Mouse (Mus musculus): ENCODE measurements at regions not wholly inside any gene's neighbourhood (a gene's known extent, or its start where the extent isn't known, plus 50 kb on each side); places are given as distances from the start of the nearest gene placed in this dataset.

GRCm38 (mm10) chr3:21973681-21974080 lies 102.8 kb upstream of the Tbl1xr1 start:
- no peak for ATAC-seq

DNA sequence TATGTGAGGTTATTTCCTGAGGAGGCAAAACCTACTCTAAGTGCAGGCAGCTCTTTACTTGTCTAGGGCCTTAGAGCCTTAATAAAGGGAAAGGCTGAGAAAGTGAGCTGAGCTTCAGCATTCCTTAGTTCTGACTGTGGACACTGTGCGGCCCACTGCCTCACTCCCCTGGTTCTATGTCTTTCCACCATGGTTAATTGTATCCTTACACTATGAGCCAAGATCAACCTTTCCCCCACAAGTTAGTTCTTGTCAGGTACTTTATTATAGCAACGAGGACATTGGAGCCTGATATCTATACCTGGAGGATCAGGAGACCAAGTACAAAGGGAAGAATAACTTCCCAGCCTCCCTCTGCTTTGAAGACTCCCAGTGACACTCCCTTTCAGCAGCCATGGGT lies 101.7 kb upstream of the Tbl1xr1 start:
- ATAC-seq = no peak

- no peak for ATAC-seq
Observed at GRCm38 (mm10) chr3:21977775-21978174, 98.7 kb upstream of the Tbl1xr1 start.

GRCm38 (mm10) chr3:21982991-21983390 lies 93.5 kb upstream of the Tbl1xr1 start:
- no peak for ATAC-seq

GRCm38 (mm10) chr3:21983993-21984725 lies 92.3 kb upstream of the Tbl1xr1 start:
- no peak for ATAC-seq

DNA sequence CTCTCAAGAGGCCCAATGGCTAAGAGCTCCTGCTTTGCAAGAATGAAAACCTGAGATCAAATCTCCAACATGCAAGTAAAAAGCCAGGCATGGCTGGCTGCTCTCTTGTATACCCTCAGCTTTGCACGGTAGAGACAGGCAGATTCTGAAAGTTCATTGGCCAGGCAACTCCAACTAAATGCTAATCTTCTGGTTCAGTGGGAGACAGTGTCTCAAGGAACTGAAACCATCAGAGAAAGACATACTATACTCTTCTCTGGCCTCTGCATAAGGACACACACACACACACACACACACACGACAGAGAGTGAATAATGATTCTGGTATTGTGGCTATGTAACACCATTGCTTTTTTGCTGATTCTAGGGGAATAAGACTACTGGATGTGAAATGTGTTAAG lies 91.6 kb upstream of the Tbl1xr1 start:
- no peak for ATAC-seq

GRCm38 (mm10) chr3:21986164-21986892 lies 90.1 kb upstream of the Tbl1xr1 start:
- peak; percentile 20 for ATAC-seq

- no peak for ATAC-seq
Observed at GRCm38 (mm10) chr3:21986893-21987250, 89.6 kb upstream of the Tbl1xr1 start.

- ATAC-seq = peak; percentile 70
Observed at GRCm38 (mm10) chr3:21987455-21988009, 88.9 kb upstream of the Tbl1xr1 start.

GRCm38 (mm10) chr3:21988010-21988531 lies 88.4 kb upstream of the Tbl1xr1 start:
- ATAC-seq = peak; percentile 68

- ATAC-seq = no peak
Observed at GRCm38 (mm10) chr3:21990526-21990925, 85.9 kb upstream of the Tbl1xr1 start.

- peak; percentile 39 for ATAC-seq
Observed at GRCm38 (mm10) chr3:21991681-21992152, 84.7 kb upstream of the Tbl1xr1 start.

GRCm38 (mm10) chr3:21992203-21992602 lies 84.2 kb upstream of the Tbl1xr1 start:
- no peak for ATAC-seq

- ATAC-seq = no peak
Observed at GRCm38 (mm10) chr3:21993961-21994360, 82.5 kb upstream of the Tbl1xr1 start.

DNA sequence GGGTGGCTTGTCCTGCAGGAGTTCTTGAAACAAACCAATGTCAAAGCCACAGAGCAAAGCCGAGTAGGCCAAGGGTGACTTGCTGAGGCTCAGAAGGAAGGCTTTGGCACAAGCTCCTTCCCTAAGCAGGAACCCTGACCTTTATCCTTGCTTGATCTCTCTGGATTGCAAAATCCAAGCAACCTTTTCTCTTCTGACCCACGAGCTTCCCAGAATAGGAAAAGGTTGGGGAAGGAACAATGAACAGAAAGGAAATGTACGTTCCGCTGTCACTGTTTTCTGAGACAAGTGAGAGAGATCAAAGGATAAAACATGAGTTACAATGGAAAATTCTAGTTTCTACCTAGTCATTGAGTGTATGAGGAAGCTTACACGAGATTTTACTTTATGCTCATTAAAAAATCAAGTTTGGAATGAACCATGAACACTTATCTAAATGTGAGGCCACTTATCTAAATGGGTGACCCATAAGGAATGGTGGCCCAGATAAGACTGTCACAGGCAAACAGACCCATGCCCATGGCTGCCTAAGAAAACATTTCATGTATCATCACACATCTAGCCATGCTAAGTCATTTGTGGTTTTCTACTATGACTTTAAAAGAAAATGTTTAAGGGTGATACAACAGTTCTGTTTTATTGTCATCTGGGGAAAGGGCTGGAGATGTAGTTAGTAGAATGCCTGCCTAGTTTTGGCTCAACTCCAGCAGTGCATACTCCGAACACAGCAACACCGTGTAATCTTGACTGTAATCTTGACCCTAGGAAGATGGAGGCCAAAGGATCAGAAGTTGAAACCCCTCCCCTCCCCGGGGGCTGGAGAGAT lies 80.7 kb upstream of the Tbl1xr1 start:
- peak; percentile 20 for ATAC-seq

DNA sequence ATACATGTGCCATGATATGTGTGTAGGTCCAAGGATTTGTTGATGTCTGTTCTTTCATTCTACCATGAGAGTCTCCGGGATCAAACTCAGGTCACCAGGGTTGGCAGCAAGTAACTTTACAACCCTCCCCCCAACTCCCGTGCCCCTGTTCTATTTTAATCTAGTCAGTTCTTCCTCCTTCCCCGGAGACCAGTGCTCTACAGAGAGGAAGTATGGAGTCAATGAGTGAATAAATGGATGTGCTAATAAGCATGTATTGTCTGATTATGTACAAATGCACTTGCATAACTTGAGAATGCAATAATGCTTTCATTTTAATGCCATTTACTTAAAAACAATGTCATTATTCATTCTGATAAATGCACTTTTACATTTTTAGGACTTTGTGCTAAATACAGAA lies 79.1 kb upstream of the Tbl1xr1 start:
- ATAC-seq = no peak

- no peak for ATAC-seq
Observed at GRCm38 (mm10) chr3:22005456-22005855, 71.0 kb upstream of the Tbl1xr1 start.

DNA sequence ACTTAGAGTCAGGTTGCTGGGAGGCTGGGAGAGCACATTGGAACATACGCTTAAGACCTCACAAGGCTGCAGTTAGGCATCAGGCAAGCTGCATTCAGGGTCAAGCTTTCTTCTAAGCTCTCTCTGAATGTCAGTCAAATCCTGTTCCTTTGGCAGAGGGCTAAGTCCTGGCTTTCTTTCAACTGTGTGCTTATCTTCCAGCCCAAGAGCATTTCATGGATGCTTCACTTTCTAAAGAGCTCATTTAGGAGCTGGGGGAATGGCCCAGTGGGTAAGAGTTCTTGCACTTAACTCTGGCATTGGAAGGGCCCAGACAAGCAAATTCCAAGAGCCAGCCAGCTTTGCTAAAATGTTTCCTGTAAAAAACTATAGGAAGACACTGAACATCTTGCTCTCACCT lies 70.3 kb upstream of the Tbl1xr1 start:
- no peak for ATAC-seq

DNA sequence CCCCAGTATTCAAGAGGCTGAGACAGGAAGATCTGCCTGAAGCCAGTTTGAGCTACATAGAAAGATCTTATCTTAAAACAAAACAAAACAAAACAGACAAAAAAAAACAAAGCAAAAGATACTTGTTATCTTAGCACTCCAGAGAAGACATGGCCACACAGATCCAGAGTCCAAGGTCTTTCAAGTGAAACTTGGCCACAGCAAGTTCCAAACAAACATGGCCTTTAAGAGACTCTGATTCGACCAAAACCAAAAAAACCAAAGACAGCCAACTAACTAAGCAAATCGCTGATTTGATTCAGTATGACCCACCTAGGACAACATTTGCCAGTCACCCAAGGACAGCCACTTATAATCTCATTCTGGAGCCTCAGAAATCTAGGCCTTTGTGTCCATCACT lies 69.8 kb upstream of the Tbl1xr1 start:
- ATAC-seq = no peak

DNA sequence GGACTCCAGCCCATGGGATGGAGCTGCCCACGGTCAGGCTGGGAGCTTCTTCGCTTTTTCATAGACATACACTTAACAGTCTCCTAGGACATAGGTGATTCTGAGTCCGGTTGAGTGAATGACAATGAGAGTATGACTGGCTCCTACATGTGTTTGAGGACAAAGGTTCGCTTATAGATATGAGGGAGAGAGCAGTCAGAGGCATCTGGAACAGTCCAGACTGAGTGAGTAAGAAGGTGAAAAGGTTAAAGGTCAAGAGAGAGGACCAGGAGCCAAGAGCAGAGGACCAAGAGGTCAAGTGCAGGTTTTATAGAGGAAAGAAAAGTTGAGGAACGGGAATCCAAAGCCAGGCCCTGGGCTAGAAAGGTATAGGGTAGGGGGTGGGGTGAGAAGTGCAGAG lies 68.7 kb upstream of the Tbl1xr1 start:
- ATAC-seq = no peak

- ATAC-seq = no peak
Observed at GRCm38 (mm10) chr3:22008432-22008831, 68.0 kb upstream of the Tbl1xr1 start.

GRCm38 (mm10) chr3:22009898-22010699 lies 66.4 kb upstream of the Tbl1xr1 start:
- no peak for ATAC-seq

All from activated CD4-positive, CD25-positive, alpha-beta regulatory T cell, adult 4 months (primary cell).